Mouse (Mus musculus): ENCODE results near the gene Klhl18.
"Not testable (repeated sequence)": the region's sequence is repeated elsewhere in the genome, so short reads cannot be mapped to it uniquely, and the experiment has no call there.

Klhl18 gene

DNA sequence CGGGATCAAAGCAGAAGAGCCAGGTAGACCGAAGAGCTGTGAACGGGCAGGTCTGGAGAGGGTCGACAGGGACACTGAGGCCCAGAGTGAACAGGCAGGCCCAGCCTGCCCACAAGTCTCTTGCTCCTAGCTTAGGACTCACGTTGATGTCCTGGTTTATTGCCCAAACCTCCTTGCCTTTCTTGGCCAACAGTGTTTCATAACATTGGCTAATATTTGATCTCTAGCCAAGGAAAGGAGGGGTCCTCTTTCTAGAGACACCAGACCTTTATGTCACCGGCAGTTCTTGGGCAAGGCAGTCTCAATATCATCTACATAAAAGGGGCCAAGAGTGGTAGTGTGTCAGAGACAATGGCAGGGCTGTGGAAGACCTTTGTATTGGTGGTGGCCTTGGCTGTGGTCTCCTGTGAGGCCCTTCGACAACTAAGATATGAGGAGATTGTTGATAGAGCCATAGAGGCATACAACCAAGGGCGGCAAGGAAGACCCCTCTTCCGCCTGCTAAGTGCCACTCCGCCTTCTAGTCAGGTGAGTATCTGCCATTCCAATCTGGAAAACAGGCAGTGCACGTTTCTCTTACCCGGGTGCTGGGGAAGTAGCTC is 56.9 kb downstream of the Klhl18 start, which contains the start of gene Ngp:
Gene Ngp, plus strand, starts transcription at position 237 of the 602 bp plus-strand sequence.
- no peak for DNase-seq (ENCODE audit: low spot score)

DNA sequence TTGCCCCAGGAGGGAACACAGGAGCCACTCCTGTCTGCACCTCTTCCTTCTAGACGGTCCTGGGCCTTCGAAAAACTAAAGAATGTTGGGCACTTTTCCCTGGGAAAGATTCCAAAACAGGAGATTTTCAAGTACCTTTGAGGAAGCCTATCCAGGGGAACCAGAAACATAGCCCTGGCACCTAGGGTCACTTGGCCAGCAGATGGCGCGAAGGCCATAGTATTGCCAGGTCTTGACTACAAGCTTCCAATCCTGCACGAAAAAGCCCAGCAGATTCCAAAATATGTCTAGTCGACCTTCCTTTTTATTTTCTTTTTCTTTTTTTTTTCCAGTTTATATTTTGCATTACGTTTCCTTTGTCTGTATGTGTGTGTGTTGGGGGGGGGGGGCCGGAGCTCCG is 62.7 kb downstream of the Klhl18 start:
- peak; percentile 35 for DNase-seq (ENCODE audit: low spot score)

DNA sequence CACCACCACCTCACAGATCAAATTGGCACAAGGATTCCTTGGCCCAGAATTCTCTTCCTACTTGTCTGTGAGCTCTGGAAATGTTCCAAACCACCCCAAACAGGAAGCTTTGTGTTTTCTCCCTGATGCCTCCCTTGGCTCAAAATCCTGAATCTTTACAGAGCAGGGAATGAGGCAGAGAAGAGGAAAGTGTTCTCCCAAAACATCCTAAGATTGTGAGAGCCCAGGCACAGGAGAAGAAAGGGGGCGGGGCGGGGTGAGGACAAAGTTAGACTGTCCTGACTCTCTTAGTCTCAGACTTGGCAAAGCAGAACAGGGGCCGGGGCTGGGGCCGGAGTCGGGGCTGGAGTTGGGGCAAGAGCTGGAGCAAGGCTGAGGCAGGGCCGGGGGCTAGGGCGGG is 63.6 kb downstream of the Klhl18 start:
- DNase-seq (ENCODE audit: low spot score), result no peak

DNA sequence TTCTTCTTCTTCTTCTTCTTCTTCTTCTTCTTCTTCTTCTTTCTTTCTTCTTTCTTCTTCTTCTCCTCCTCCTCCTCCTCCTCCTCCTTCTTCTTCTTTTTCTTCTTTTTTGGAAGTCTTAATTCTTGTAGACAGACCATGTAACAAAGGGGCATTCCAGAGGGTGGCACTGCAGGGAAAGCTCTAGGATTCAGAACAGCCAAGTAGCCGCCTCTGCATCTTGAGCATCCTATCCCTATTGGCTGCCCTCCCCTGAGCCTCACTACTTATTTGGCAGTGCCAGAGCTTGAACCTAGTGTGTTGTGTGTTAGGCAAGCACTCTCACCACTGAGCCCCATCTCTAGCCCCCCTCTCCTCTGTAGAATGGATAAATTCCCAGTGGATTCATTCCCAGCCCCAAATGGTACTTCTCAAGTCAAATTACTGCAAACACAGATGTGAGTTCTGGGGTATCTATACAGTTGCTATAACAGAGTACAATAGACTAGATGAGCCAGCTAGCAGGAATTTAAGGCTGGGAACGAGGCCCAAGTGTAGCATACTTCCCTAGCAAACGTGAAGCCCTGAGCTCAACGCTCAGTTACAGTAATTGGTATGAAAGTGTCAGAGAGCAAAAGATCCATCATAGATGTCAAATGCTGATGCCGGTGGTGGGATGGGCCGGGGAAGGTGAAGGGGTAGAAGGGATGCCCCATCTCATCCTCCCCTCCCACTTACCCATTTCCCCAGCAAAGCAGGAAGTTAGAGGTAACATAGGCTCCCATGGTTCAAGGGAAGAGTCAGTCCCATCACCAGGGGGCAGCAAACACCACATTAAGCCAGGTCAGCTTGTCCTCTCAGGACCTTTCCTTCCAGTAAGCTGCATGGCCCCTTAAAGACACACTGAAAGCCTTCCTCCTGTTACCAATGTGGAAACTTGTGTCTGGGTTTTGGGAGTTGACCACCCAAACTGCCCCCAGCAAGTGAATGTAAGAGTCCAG is 65.3 kb downstream of the Klhl18 start:
- peak; percentile 76 for DNase-seq (ENCODE audit: low spot score)

DNA sequence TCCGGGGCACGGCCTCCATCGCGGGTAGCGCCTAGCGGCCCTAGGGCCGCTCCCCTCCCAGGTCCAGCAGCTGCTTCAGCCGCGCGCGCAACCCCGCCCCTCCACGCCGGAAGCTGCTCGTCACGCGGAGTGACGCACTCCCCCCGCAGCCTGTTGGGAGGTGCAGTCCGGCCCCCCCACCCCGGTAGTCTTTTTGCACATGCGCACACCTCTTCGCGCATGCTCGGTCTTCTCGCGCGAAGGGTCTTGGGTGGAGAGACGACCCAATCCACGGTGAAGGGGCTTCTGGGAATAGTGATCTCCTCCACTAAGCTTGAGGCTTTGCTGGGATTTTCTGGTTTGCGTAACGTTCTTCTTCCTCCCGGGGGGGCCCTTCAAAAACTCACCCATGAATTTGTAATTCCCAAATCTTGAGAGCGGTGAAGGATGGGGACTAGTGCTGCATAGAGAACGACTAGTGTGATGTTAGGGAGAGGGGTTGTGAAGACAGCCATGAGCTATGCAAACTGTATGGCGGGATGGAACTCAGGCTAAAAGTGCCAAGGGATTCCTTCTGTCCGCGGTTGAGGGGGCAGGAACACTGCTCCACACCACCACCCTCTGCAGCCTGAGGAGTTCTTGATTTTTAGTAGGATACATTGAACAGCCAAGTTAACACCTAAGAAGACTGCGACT is 68.3 kb downstream of the Klhl18 start, which contains the start of gene Ptpn23:
Gene Ptpn23, minus strand, starts transcription at position 115 of the 675 bp plus-strand sequence.
- DNase-seq (ENCODE audit: low spot score), result peak; percentile 88

DNA sequence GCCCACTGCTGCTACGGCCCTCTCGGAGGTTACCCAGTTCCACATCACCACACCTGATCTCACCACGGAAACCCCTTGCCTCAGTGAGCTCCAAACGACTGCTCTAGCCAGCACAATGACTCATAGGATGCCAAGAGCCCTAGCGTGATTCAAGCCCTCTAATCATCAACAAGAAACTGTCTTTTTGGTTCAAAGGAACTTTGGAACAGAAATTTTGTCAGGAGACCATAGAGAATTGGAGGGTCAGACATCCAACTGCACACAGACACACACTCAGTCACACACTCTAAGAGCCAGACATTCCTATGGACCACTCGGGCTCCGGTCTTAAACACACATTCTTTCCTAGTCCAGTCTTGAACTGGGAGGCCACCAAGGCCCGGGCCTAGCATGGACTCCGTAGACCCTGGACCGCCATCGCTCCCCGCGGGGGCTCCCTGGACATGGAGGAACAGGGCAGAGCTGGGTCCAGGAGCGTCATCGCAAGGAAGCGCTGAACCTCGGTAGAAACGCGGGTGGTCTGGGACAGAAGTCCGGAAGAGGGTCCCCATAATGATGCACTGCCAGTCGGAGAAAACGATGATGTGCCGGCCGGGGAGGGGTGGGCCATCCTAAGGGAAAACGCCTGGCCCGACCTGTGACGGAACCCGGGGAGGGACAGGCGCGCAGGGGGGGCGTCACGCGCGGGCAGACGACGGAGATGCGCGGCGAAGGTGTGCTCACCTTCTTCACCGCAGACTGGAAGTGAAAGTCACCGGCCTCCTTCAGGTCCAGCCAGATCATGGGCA is 69.0 kb downstream of the Klhl18 start:
- no peak for DNase-seq (ENCODE audit: low spot score)

DNA sequence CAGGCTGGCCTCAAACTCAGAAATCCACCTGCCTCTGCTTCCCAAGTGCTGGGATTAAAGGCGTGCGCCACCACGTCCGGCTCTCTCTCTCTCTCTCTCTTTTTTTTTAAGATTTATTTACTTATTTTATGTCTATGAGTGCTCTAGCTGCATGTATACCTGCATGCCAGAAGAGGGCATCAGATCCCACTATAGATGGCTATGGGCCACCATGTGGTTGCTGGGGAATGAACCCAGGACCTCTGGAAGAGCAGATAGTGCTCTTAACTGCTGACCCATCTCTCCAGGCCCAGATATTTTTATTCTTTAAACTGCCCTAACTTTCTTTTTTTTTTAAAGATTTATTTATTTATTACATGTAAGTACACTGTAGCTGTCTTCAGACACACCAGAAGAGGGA is 73.3 kb downstream of the Klhl18 start:
- DNase-seq (ENCODE audit: low spot score), result not testable (repeated sequence)

DNA sequence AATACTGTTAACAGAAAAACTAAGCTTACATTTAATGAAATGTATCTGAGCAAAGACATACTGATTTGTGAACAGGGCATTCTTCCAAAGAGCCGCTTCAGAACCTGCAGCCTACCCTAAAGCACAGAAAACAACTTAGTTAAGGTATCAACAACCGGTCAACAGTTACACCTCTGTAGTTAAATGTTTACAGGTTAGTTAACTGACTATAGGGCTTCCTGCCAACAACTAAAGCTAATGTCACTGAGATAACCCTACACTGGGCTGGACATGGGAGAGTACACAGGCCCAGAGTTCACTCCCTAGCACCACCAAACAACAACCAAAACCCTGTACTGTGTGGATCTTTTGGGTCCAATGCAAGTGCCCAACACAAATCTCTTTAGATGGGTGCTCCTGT is 73.8 kb downstream of the Klhl18 start:
- DNase-seq (ENCODE audit: low spot score), result no peak

DNA sequence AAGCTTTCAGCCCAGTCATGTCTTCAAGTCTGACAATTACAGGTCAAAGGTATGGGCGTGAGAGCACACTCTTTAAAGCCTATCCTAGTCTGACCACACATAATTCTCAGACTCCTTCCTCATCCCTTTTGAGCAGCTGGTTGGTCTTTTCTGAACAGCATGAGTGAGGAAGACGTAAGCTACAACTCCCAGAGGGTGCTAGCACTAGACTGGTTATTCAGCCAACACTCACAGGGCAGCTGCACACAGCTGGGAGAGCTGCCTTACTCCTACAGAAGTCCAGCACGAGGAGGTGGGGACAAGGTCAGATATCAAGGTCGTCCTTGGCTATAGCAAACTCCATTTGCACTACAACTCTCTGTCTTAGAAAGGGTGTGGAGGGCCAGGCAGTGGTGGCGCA is 75.8 kb downstream of the Klhl18 start:
- DNase-seq (ENCODE audit: low spot score), result no peak

DNA sequence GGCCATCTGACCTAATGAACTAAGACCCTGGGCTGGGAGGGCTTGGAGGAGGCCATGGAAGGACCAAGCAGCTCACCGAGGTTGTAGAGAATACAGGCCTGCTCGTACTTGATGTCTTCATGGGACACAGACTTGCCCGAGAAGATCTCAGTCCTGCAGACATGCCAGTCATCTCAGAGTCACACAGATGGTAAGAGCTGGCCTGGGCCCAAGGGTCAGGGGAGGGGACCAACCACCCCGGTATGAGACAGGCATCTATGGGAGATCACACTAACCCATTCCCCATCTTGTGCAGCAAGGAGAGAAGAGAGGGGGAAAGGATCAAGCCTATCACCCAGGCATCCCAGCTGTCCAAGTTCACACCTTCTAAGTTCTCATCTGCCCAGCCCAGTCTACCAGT is 83.2 kb downstream of the Klhl18 start:
- no peak for DNase-seq (ENCODE audit: low spot score)

DNA sequence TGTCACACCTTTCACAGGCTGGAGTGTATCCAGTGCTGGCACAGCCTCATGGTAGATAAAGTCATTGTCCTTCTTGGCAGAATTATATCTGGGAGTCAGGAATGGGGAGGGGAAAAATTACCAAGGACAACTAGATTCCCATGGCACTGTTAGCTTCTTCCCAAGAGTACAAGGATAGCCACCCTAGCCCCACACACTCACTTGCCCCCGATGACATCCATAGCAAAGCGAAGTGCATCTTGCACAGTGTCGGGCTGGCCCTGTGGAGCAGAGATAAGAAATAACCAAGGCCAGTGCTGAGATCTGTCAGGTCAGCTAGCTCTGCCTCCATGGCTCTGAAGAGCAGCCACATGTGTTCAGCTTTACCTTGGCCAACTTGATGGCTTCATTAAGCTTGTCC is 85.7 kb downstream of the Klhl18 start:
- no peak for DNase-seq (ENCODE audit: low spot score)

DNA sequence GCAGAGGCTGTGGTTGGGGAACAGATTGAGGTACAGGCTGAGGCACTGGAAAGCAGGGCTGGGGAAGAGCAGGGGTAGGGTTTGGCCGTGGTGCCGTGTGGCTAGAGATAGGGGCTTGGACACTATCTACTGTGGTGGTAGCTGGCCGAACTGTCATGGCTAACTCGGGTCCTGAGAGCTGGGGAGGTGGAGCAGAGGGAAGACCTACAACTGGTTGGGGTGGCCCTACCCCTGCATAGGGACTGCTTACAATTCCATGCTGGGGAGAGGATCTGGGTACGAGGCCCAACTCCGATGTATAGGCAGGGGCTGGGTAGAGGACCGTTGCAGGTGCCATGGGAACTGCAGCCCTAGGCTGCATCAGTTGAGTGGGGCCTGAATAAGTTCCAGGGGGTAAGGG is 88.5 kb downstream of the Klhl18 start:
- no peak for DNase-seq (ENCODE audit: low spot score)

DNA sequence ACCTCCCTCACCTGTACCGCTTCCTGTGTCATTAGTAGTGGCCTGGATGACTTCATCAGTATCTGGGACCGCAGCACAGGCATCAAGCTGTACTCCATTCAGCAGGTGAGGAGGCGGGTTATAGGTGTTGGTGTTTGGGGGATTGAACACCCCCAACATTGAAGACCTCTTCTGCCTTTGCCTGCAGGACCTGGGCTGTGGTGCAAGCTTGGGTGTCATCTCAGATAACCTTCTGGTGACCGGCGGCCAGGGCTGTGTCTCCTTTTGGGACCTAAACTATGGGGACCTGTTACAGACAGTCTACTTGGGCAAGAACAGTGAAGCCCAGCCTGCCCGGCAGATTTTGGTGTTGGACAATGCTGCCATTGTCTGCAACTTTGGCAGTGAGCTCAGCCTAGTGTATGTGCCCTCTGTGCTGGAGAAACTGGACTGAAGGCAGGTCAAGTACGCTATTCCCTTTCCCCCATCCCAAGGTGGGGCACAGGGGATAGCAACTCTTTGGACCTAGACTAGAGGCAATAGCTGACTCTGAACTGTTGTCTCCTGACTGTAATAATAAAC is 92.0 kb downstream of the Klhl18 start:
- DNase-seq (ENCODE audit: low spot score), result no peak

DNA sequence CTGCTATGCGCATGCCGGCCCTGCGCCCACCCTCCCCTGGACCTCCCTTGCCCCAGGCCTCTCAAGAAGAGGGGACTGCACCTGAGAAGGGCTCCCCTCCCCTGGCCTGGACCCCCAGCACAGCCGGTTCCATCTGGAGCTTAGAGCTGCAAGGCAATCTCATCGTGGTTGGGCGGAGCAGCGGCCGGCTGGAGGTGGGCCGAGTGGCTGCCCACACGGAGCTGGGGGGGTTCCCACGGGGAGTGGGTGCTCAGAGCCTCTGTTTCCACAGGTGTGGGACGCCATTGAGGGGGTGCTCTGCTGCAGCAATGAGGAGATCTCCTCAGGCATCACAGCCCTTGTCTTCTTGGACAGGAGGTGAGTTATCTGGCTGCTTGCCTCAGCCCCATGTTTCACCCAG is 95.2 kb downstream of the Klhl18 start:
- no peak for DNase-seq (ENCODE audit: low spot score)

DNA sequence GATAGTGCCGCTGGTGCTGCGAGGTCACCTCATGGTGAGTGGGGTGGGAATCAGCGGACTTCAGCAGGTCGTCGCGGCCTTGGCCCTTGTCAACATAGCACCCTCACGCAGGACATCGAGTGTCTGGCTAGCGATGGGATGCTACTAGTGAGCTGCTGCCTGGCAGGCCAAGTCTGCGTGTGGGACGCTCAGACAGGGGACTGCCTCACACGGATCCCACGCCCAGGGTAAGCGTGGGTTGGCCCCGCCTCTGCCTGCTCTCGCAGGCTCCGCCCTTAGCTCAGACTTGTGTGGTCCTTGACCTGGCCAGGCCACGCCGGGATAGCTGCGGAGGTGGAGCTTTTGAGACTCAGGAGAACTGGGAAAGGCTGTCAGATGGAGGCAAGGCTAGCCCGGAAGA is 95.8 kb downstream of the Klhl18 start:
- no peak for DNase-seq (ENCODE audit: low spot score)

DNA sequence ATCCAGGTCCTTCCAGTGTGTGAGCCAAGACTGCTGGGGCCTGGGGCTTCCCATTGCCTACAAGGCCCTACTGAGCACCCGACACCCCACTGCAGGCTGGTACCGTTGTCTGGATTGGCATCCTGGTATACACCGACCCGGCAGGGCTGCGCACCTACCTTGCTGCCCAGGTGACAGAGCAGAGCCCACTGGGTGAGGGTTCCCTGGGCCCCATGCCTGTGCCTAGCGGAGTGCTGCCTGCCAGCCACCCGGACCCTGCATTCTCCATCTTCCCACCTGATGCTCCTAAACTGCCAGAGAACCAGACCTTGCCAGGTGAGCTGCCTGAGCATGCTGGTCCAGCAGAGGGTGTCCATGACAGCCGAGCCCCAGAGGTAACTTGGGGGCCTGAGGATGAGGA is 97.1 kb downstream of the Klhl18 start:
- DNase-seq (ENCODE audit: low spot score), result no peak

DNA sequence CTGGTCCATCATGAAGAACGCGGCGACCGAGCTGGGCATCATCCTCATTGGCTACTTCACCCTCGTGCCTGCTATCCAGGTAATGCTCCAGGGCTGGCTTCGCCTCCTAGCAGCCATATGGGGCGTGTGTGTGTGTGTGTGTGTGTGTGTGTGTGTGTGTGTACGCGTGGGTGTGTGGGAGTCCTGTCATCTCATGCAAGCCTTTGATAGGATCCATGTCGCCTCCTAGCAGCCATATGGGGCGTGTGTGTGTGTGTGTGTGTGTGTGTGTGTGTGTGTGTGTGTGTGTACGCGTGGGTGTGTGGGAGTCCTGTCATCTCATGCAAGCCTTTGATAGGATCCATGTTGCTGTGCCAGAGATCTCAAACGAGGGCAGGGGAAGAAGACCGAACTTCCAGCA is 98.8 kb downstream of the Klhl18 start:
- not testable (repeated sequence) for DNase-seq (ENCODE audit: low spot score)

Measured in ovary, postnatal 14 days (tissue).